Mouse (Mus musculus) activated CD4-positive, CD25-positive, alpha-beta regulatory T cell, adult 4 months (primary cell): ENCODE results near the gene Tpm4. TPM values are rescaled to one million over a fixed set of nuclear protein-coding genes. Genes with fewer than 3 reads are reported as not detected.

ENCODE experiments used
- ATAC-seq: one replicate; pipeline ENCODE4 v1.8.0; 2017
- polyA plus RNA-seq, 2 experiments: library from polyadenylated mRNA; unstranded; fragments of 100-300 nt; shearing (Covaris generic); gene quantifications; one replicate each; pipeline ENCODE4 v1.2.1; 2017

Tpm4 gene
- polyA plus RNA-seq, 2 experiments from 2014 or later = 291 to 296 TPM

- peak; percentile 18 for ATAC-seq
Observed at GRCm38 (mm10) chr8:72190215-72190539, 55.4 kb downstream of the Tpm4 start.

GRCm38 (mm10) chr8:72192065-72192464, 57.3 kb downstream of the Tpm4 start:
- ATAC-seq = no peak

GRCm38 (mm10) chr8:72197997-72198396, 63.2 kb downstream of the Tpm4 start:
- no peak for ATAC-seq

Other genes starting within 250 kb of the Tpm4 start
- gene Zfp882, start 226.4 kb upstream of the Tpm4 start, polyA plus RNA-seq = 1 to 10 TPM; 3.0 to 5.5 TPM
- 10 to 100 TPM; 22.7 to 28.7 TPM for gene Zfp617, start 226.3 kb upstream of the Tpm4 start, polyA plus RNA-seq
- 10 to 100 TPM; 21.1 to 24.2 TPM for gene Zfp961, start 183.9 kb upstream of the Tpm4 start, polyA plus RNA-seq
- gene Cyp4f18, start 125.3 kb upstream of the Tpm4 start, polyA plus RNA-seq = 1 to 10 TPM in 1 of 2 experiments, under 1 TPM in 1; 0.71 to 2.9 TPM
- gene Olfr372, start 93.8 kb upstream of the Tpm4 start, polyA plus RNA-seq = not detected
- gene Olfr373, start 51.8 kb upstream of the Tpm4 start, polyA plus RNA-seq = under 1 TPM in 1 of 2 experiments, not detected in 1; 0.20 TPM
- gene Olfr374, start 27.9 kb upstream of the Tpm4 start, polyA plus RNA-seq = under 1 TPM in 1 of 2 experiments, not detected in 1; 0.20 TPM
- 100 to 1,000 TPM; 159 to 162 TPM for gene Rab8a, start 26.2 kb downstream of the Tpm4 start, polyA plus RNA-seq
- 10 to 100 TPM; 22.2 to 29.1 TPM for gene Hsh2d, start 54.7 kb downstream of the Tpm4 start, polyA plus RNA-seq
- gene Cib3, start 77.9 kb downstream of the Tpm4 start, polyA plus RNA-seq = under 1 TPM; 0.46 to 0.51 TPM
- gene Gm11034, start 78.7 kb downstream of the Tpm4 start, polyA plus RNA-seq = not detected
- 100 to 1,000 TPM in 1 of 2 experiments, 10 to 100 TPM in 1; 98.8 to 108 TPM for gene Fam32a, start 84.8 kb downstream of the Tpm4 start, polyA plus RNA-seq
- gene Ap1m1, start 105.0 kb downstream of the Tpm4 start, polyA plus RNA-seq = 100 to 1,000 TPM; 132 to 145 TPM
- 10 to 100 TPM; 25.8 to 62.2 TPM for gene Gm10282, start 170.3 kb downstream of the Tpm4 start, polyA plus RNA-seq
- 10 to 100 TPM; 27.6 to 39.0 TPM for gene Klf2, start 184.1 kb downstream of the Tpm4 start, polyA plus RNA-seq